Mouse (Mus musculus) olfactory bulb, adult 2 months (tissue): ENCODE results near the gene Crybg2.

Experiments
- CTCF ChIP-seq: fragments of 200-500 bp; IDR thresholded peaks from 2 replicates; pipeline ENCODE4 v1.5.1; 2012; ENCODE audit warnings: low read depth, mild to moderate bottlenecking, low read length, moderate library complexity; ENCODE audit not compliant: insufficient read depth
- POLR2A ChIP-seq: fragments of 200-500 bp; IDR thresholded peaks from 2 replicates; pipeline ENCODE4 v1.6.1; 2012; ENCODE audit warnings: mild to moderate bottlenecking, low read depth, low read length, moderate library complexity; ENCODE audit not compliant: insufficient read depth

GRCm38 (mm10) chr4:134117012-134117411, 56.4 kb downstream of the Crybg2 start:
- TF ChIP-seq CTCF (no peak), POLR2A (no peak)
